Mouse (Mus musculus) lung, postnatal 0 days (tissue): ENCODE data around the gene BC107364.

Source experiments
- CTCF ChIP-seq: IDR thresholded peaks from 2 replicates; pipeline ENCODE4 v1.5.1; 2016; ENCODE audit warnings: antibody characterized with exemption, mild to moderate bottlenecking
- EP300 ChIP-seq: IDR thresholded peaks from 2 replicates; pipeline ENCODE4 v1.6.1; 2016; ENCODE audit warnings: antibody characterized with exemption, mild to moderate bottlenecking, control low read depth

- no peak for TF ChIP-seq CTCF
- no peak for TF ChIP-seq EP300
These were observed 31.3 kb downstream of the BC107364 start for GRCm38 (mm10) chr3:96420796-96421195.
